Mouse (Mus musculus): ENCODE results near the gene Slc26a10. TPM values are rescaled to one million over a fixed set of nuclear protein-coding genes. Genes with fewer than 3 reads are reported as not detected.
A peak's percentile ranks its signal among the peaks of the same experiment; 100 is the strongest.

Gene Slc26a10
- polyA plus RNA-seq (2015; fragmentation: Nextera tagmentation; extraction: Ambion mirVana), result 1.1 and 1.3 TPM in 2 replicates

- no peak for ATAC-seq (ENCODE audit: insufficient read depth, low FRiP score, low read depth)
- Histone ChIP-seq H3K4me2 (peak within 1 kb of the TSS; percentile 38), H3K9ac (no peak within 1 kb of the TSS), H3K4me3 (replicated peaks) (peak within 1 kb of the TSS; percentile 11; the same call in 1 of the 2 replicates), H3K36me3 (peaks cover 3% of the 10 kb centered on the region; the same call in 1 of the 2 replicates), H3K9me3 (no peaks in the 10 kb centered on the region), H3K4me1 (peaks cover 35% of the 10 kb centered on the region), H3K27ac (no peak within 1 kb of the TSS), H3K27me3 (replicated peaks) (peaks cover 63% of the 10 kb centered on the region)
- 3% methylated on average over 34 of the region's 34 CpGs for WGBS
Observed at GRCm38 (mm10) chr10:127179871-127180694, at the start of gene Slc26a10. TSS of gene Slc26a10 (minus strand) at chr10:127180645.

GRCm38 (mm10) chr10:127228897-127229296, 48.5 kb upstream of the Slc26a10 start:
- Histone ChIP-seq H3K27me3 (replicated peaks) (no peaks in the 10 kb centered on the region), H3K36me3 (no peaks in the 10 kb centered on the region), H3K9me3 (no peaks in the 10 kb centered on the region), H3K4me1 (no peaks in the 10 kb centered on the region), H3K9ac (no peak overlapping the region), H3K27ac (no peak overlapping the region), H3K4me3 (replicated peaks) (no peak overlapping the region), H3K4me2 (no peak overlapping the region)
- peak; percentile 68 for ATAC-seq (ENCODE audit: insufficient read depth, low FRiP score, low read depth)
- 23% methylated on average over 4 of the region's 4 CpGs for WGBS

DNA sequence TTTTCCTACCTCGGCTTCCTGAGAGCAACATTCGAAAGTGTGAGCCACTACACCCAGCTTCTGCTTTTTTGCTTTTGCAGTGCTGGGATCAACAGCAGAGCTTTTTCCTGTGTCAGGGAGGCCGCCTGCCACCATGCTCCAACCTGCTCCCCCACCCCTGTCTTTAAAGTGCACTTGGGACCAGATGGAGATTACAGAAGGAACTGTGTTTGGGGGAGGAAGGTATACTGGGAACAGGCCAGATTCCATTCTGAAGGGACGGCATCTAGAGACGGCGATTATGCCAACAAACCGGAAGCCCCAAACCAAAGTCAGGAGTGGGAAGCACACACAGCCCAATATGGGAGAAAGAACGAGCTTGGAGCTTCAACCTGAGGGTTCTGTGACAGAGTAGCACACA, 46.7 kb upstream of the Slc26a10 start:
- Histone ChIP-seq H3K36me3 (no peaks in the 10 kb centered on the region), H3K4me1 (no peaks in the 10 kb centered on the region), H3K4me3 (replicated peaks) (no peak overlapping the region), H3K9me3 (no peaks in the 10 kb centered on the region), H3K9ac (no peak overlapping the region), H3K27ac (no peak overlapping the region), H3K4me2 (no peak overlapping the region), H3K27me3 (replicated peaks) (no peaks in the 10 kb centered on the region)
- ATAC-seq (ENCODE audit: insufficient read depth, low FRiP score, low read depth), result no peak
- 78% methylated on average over 8 of the region's 8 CpGs for WGBS

DNA sequence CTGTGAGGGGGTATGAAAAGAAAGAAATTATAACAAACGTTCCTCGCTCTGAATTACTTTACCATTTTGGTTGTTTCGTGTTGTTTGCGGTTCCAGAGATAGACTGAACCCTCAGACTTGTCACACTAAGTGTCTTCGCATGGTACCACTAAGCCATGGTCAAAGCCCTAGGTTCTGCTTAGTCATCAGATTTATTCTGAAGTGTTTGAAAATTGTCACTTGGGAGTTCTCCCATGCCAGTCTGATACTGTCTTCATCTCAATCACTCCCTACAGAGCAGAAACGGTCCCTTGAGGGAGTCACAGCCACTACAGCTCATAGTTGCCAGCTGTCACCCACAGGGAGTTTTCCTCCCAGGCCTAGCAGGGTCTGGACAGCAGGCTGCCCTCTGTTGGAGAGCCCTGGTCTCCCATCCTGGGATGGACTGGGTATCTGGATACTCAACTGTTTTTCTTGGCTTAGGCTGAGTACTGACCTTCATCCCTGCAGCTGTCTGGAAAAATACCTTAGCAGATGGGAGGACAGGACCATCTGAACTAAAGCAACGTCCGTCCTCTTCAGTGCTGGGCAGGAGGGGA, 46.0 kb upstream of the Slc26a10 start:
- ATAC-seq (ENCODE audit: insufficient read depth, low FRiP score, low read depth), result no peak

DNA sequence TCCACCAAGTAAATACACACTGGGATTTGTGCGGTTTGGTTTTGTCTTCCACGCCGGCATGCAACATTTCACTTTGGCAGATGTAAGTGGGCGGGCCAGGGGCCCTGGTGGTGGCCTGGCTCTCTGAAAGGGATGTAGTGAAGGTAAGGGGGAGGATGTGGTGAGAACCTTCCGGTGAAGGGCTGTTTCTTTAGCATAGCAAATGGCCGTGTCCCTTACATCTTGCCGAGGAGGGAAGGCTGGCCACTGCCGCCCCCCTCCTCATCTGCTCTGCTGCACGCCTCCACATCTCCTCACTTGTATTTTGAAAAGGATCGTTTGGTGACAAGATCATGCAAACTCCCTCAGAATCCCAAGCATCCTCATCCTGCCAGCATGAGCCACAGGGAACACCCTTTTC, 45.3 kb upstream of the Slc26a10 start:
- H3K4me1 ChIP-seq, result no peaks in the 10 kb centered on the region
- H3K27me3 ChIP-seq (replicated peaks), result no peaks in the 10 kb centered on the region
- no peak for ATAC-seq (ENCODE audit: insufficient read depth, low FRiP score, low read depth)
- 19% methylated on average over 10 of the region's 10 CpGs for WGBS
- no peaks in the 10 kb centered on the region for H3K36me3 ChIP-seq
- no peak overlapping the region for H3K4me3 ChIP-seq (replicated peaks)
- H3K4me2 ChIP-seq, result no peak overlapping the region
- H3K9ac ChIP-seq, result no peak overlapping the region
- no peaks in the 10 kb centered on the region for H3K9me3 ChIP-seq
- H3K27ac ChIP-seq, result no peak overlapping the region

More for the DNA sequence above, 46.0 kb upstream of the Slc26a10 start:
- Histone ChIP-seq H3K36me3 (no peaks in the 10 kb centered on the region), H3K27me3 (replicated peaks) (no peaks in the 10 kb centered on the region), H3K9ac (no peak overlapping the region), H3K4me1 (no peaks in the 10 kb centered on the region), H3K4me2 (no peak overlapping the region), H3K27ac (no peak overlapping the region), H3K4me3 (replicated peaks) (no peak overlapping the region), H3K9me3 (no peaks in the 10 kb centered on the region)
- WGBS, result 64% methylated on average over 8 of the region's 8 CpGs

- H3K9me3 ChIP-seq, result no peaks in the 10 kb centered on the region
- H3K4me3 ChIP-seq (replicated peaks), result no peak overlapping the region
- H3K9ac ChIP-seq, result no peak overlapping the region
- no peaks in the 10 kb centered on the region for H3K27me3 ChIP-seq (replicated peaks)
- no peaks in the 10 kb centered on the region for H3K36me3 ChIP-seq
- ATAC-seq (ENCODE audit: insufficient read depth, low FRiP score, low read depth), result no peak
- H3K27ac ChIP-seq, result no peak overlapping the region
- 52% methylated on average over 6 of the region's 6 CpGs for WGBS
- H3K4me1 ChIP-seq, result no peaks in the 10 kb centered on the region
- no peak overlapping the region for H3K4me2 ChIP-seq
Observed at GRCm38 (mm10) chr10:127225213-127225612, 44.8 kb upstream of the Slc26a10 start.

- H3K4me1 ChIP-seq, result no peaks in the 10 kb centered on the region
- no peaks in the 10 kb centered on the region for H3K27me3 ChIP-seq (replicated peaks)
- no peaks in the 10 kb centered on the region for H3K9me3 ChIP-seq
- H3K4me3 ChIP-seq (replicated peaks), result no peak overlapping the region
- H3K36me3 ChIP-seq, result no peaks in the 10 kb centered on the region
- no peak overlapping the region for H3K9ac ChIP-seq
- H3K27ac ChIP-seq, result no peak overlapping the region
- no peak overlapping the region for H3K4me2 ChIP-seq
- WGBS, result 90% methylated on average over 2 of the region's 2 CpGs
- no peak for ATAC-seq (ENCODE audit: insufficient read depth, low FRiP score, low read depth)
Observed at GRCm38 (mm10) chr10:127218339-127218738, 37.9 kb upstream of the Slc26a10 start.

DNA sequence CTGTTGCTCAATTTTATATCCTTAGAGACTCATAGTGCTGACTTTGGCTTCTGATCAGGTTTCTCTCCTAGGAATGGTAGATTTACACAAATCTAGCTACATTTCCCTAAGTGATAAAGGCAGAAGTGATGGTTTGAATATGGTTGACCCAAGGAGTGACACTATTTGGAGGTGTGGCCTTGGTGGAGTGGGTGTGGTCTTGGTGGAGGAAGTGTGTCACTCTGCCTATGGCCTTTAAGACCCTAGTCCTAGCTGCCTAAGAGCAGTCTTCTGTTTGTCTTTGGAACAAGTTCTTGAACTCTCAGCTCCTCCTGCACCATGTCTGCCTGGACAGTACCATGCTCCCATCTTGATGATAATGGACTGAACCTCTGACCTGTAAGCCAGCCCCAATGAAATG, 36.7 kb upstream of the Slc26a10 start:
- H3K4me3 ChIP-seq (replicated peaks), result no peak overlapping the region
- ATAC-seq (ENCODE audit: insufficient read depth, low FRiP score, low read depth), result no peak
- no peak overlapping the region for H3K4me2 ChIP-seq
- no peaks in the 10 kb centered on the region for H3K4me1 ChIP-seq
- H3K36me3 ChIP-seq, result no peaks in the 10 kb centered on the region
- no peak overlapping the region for H3K9ac ChIP-seq
- no peak overlapping the region for H3K27ac ChIP-seq
- H3K27me3 ChIP-seq (replicated peaks), result no peaks in the 10 kb centered on the region
- H3K9me3 ChIP-seq, result no peaks in the 10 kb centered on the region

- Histone ChIP-seq H3K9me3 (no peaks in the 10 kb centered on the region), H3K4me3 (replicated peaks) (no peak overlapping the region), H3K27me3 (replicated peaks) (no peaks in the 10 kb centered on the region), H3K4me2 (no peak overlapping the region), H3K9ac (no peak overlapping the region), H3K4me1 (no peaks in the 10 kb centered on the region), H3K36me3 (no peaks in the 10 kb centered on the region), H3K27ac (no peak overlapping the region)
- ATAC-seq (ENCODE audit: insufficient read depth, low FRiP score, low read depth), result no peak
- 94% methylated on average over 11 of the region's 11 CpGs for WGBS
Observed at GRCm38 (mm10) chr10:127216456-127216855, 36.0 kb upstream of the Slc26a10 start.

- no peak overlapping the region for H3K4me3 ChIP-seq (replicated peaks)
- H3K27ac ChIP-seq, result no peak overlapping the region
- no peaks in the 10 kb centered on the region for H3K36me3 ChIP-seq
- 33% methylated on average over 1 of the region's 1 CpGs for WGBS
- no peak overlapping the region for H3K9ac ChIP-seq
- H3K27me3 ChIP-seq (replicated peaks), result no peaks in the 10 kb centered on the region
- ATAC-seq (ENCODE audit: insufficient read depth, low FRiP score, low read depth), result no peak
- H3K4me2 ChIP-seq, result no peak overlapping the region
- H3K4me1 ChIP-seq, result peaks cover 17% of the 10 kb centered on the region
- no peaks in the 10 kb centered on the region for H3K9me3 ChIP-seq
Observed at GRCm38 (mm10) chr10:127214422-127214803, 34.0 kb upstream of the Slc26a10 start.

DNA sequence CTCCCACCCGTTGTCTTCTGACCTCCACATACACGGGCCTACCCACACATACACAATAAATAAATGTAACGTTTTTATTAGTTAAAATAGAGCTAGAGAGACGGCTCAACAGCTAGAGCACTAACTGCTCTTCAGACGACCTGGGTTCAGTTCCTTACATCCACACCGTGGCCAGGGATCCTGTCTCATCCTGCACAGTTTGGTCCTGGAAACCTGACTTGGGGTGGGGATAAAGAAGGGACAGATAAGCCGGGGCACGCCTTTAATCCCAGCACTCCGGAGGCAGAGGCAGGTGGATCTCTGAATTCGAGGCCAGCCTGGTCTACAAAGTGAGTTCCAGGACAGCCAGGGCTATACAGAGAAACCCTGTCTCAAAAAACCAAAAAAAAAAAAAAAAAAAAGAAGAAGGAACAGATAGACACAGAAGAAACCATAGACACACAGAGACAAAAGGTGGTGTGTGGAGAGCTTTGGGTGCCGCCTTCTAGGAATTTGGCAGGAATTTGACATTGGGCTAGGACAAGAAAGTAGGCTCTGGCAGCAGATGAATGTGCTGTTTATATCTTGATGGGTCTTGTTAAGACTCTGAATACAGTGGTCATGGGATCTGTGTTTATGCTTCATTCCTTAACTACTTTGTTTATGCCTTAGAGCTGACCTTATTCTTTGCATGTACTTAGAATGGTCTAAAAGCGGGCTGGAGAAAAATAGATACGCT, 33.4 kb upstream of the Slc26a10 start:
- WGBS, result 80% methylated on average over 13 of the region's 13 CpGs
- ATAC-seq (ENCODE audit: insufficient read depth, low FRiP score, low read depth), result no peak
- Histone ChIP-seq H3K27ac (no peak overlapping the region), H3K4me1 (peaks cover 18% of the 10 kb centered on the region), H3K4me2 (no peak overlapping the region), H3K9me3 (no peaks in the 10 kb centered on the region), H3K36me3 (no peaks in the 10 kb centered on the region), H3K27me3 (replicated peaks) (no peaks in the 10 kb centered on the region), H3K9ac (no peak overlapping the region), H3K4me3 (replicated peaks) (no peak overlapping the region)

- Histone ChIP-seq H3K36me3 (no peaks in the 10 kb centered on the region), H3K27me3 (replicated peaks) (no peaks in the 10 kb centered on the region)
- WGBS, result 91% methylated on average over 8 of the region's 8 CpGs
Observed at GRCm38 (mm10) chr10:127213272-127213671, 32.8 kb upstream of the Slc26a10 start.

More at GRCm38 (mm10) chr10:127213272-127213671, 32.8 kb upstream of the Slc26a10 start:
- no peak overlapping the region for H3K4me3 ChIP-seq (replicated peaks)
- peaks cover 18% of the 10 kb centered on the region for H3K4me1 ChIP-seq
- H3K27ac ChIP-seq, result no peak overlapping the region
- no peak overlapping the region for H3K9ac ChIP-seq
- H3K9me3 ChIP-seq, result no peaks in the 10 kb centered on the region
- no peak for ATAC-seq (ENCODE audit: insufficient read depth, low FRiP score, low read depth)
- H3K4me2 ChIP-seq, result no peak overlapping the region
